Mouse (Mus musculus): ENCODE data around the gene Vps53.

DNA sequence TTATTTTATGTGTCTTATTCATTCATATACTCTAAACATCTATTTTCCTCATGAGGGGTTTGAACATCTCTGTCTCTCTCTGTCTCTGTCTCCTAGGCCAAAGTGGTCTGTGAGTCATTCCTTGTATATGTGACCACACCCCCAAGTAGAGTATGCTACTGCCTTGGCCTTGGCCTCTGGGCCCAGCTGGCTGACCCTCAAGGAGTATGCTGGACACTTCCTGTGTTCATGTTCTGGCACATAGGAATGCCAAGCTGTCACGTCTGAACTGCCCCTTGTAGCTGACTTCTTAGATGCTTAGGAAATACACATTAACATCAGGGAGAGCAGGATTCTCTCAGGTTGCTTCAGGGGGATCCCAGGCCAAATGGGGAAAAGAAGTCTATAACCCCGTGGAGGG lies 99.2 kb downstream of the Vps53 start:
- TF ChIP-seq CTCF (IDR thresholded peaks at IDR 0.05; ENCODE audit: low read depth) (no peak), EP300 (IDR thresholded peaks at IDR 0.05; ENCODE audit: low read depth) (no peak)

All from heart, postnatal 0 days (tissue).